Mouse (Mus musculus): ENCODE data around the gene Flt1. TPM values are rescaled to one million over a fixed set of nuclear protein-coding genes. Genes with fewer than 3 reads are reported as not detected.
A peak's percentile ranks its signal among the peaks of the same experiment; 100 is the strongest.

The Flt1 gene
- polyA plus RNA-seq, 1 experiment from 2014 or later, result 9.9 TPM

- Histone ChIP-seq H3K4me1 (no peaks in the 10 kb centered on the region), H3K27me3 (no peaks in the 10 kb centered on the region), H3K9ac (no peak overlapping the region), H3K4me2 (no peak overlapping the region), H3K4me3 (replicated peaks) (no peak overlapping the region), H3K36me3 (replicated peaks) (no peaks in the 10 kb centered on the region), H3K9me3 (no peaks in the 10 kb centered on the region), H3K27ac (no peak overlapping the region)
- ATAC-seq (ENCODE audit: low FRiP score), result no peak
- 86% methylated on average over 9 of the region's 9 CpGs for WGBS
These were observed 141.2 kb downstream of the Flt1 start for GRCm38 (mm10) chr5:147584648-147585047.

GRCm38 (mm10) chr5:147583702-147584298 is 142.0 kb downstream of the Flt1 start:
- no peaks in the 10 kb centered on the region for H3K27me3 ChIP-seq
- no peaks in the 10 kb centered on the region for H3K4me1 ChIP-seq
- H3K4me2 ChIP-seq, result no peak overlapping the region
- 54% methylated on average over 14 of the region's 14 CpGs for WGBS
- H3K9ac ChIP-seq, result no peak overlapping the region
- H3K9me3 ChIP-seq, result no peaks in the 10 kb centered on the region
- no peak for ATAC-seq (ENCODE audit: low FRiP score)
- H3K4me3 ChIP-seq (replicated peaks), result no peak overlapping the region
- H3K27ac ChIP-seq, result no peak overlapping the region
- no peaks in the 10 kb centered on the region for H3K36me3 ChIP-seq (replicated peaks)

GRCm38 (mm10) chr5:147580181-147580580 is 145.6 kb downstream of the Flt1 start:
- Histone ChIP-seq H3K36me3 (replicated peaks) (no peaks in the 10 kb centered on the region), H3K9ac (no peak overlapping the region), H3K4me3 (replicated peaks) (no peak overlapping the region), H3K9me3 (no peaks in the 10 kb centered on the region), H3K27me3 (no peaks in the 10 kb centered on the region), H3K27ac (no peak overlapping the region), H3K4me2 (no peak overlapping the region), H3K4me1 (no peaks in the 10 kb centered on the region)
- ATAC-seq (ENCODE audit: low FRiP score), result no peak
- WGBS, result 91% methylated on average over 13 of the region's 13 CpGs

- 89% methylated on average over 8 of the region's 8 CpGs for WGBS
- no peak overlapping the region for H3K4me2 ChIP-seq
These were observed 146.1 kb downstream of the Flt1 start for GRCm38 (mm10) chr5:147579691-147580090.

GRCm38 (mm10) chr5:147579148-147579547 is 146.7 kb downstream of the Flt1 start:
- H3K9ac ChIP-seq, result no peak overlapping the region
- H3K4me1 ChIP-seq, result no peaks in the 10 kb centered on the region
- H3K4me3 ChIP-seq (replicated peaks), result no peak overlapping the region
- no peaks in the 10 kb centered on the region for H3K27me3 ChIP-seq
- H3K9me3 ChIP-seq, result no peaks in the 10 kb centered on the region
- H3K4me2 ChIP-seq, result no peak overlapping the region
- WGBS, result 88% methylated on average over 7 of the region's 7 CpGs
- H3K27ac ChIP-seq, result no peak overlapping the region
- no peak for ATAC-seq (ENCODE audit: low FRiP score)
- no peaks in the 10 kb centered on the region for H3K36me3 ChIP-seq (replicated peaks)

More at GRCm38 (mm10) chr5:147579691-147580090, 146.1 kb downstream of the Flt1 start:
- H3K36me3 ChIP-seq (replicated peaks), result no peaks in the 10 kb centered on the region
- no peak overlapping the region for H3K9ac ChIP-seq
- no peak overlapping the region for H3K27ac ChIP-seq
- no peaks in the 10 kb centered on the region for H3K27me3 ChIP-seq
- H3K4me3 ChIP-seq (replicated peaks), result no peak overlapping the region
- H3K9me3 ChIP-seq, result no peaks in the 10 kb centered on the region
- ATAC-seq (ENCODE audit: low FRiP score), result no peak
- H3K4me1 ChIP-seq, result no peaks in the 10 kb centered on the region

- Histone ChIP-seq H3K27ac (no peak overlapping the region), H3K4me3 (replicated peaks) (no peak overlapping the region), H3K9ac (no peak overlapping the region), H3K36me3 (replicated peaks) (no peaks in the 10 kb centered on the region), H3K4me1 (no peaks in the 10 kb centered on the region), H3K4me2 (no peak overlapping the region), H3K9me3 (no peaks in the 10 kb centered on the region), H3K27me3 (no peaks in the 10 kb centered on the region)
- ATAC-seq (ENCODE audit: low FRiP score), result no peak
- WGBS, result 85% methylated on average over 6 of the region's 6 CpGs
These were observed 148.8 kb downstream of the Flt1 start for GRCm38 (mm10) chr5:147577003-147577402.

- 66% methylated on average over 8 of the region's 8 CpGs for WGBS
- Histone ChIP-seq H3K9me3 (no peaks in the 10 kb centered on the region), H3K4me1 (no peaks in the 10 kb centered on the region), H3K27me3 (no peaks in the 10 kb centered on the region), H3K4me2 (no peak overlapping the region), H3K36me3 (replicated peaks) (no peaks in the 10 kb centered on the region), H3K27ac (no peak overlapping the region), H3K9ac (no peak overlapping the region), H3K4me3 (replicated peaks) (no peak overlapping the region)
- no peak for ATAC-seq (ENCODE audit: low FRiP score)
These were observed 151.3 kb downstream of the Flt1 start for GRCm38 (mm10) chr5:147574517-147574916.

- H3K27ac ChIP-seq, result no peak overlapping the region
- no peaks in the 10 kb centered on the region for H3K27me3 ChIP-seq
- H3K4me3 ChIP-seq (replicated peaks), result no peak overlapping the region
- 97% methylated on average over 1 of the region's 1 CpGs for WGBS
- H3K9ac ChIP-seq, result no peak overlapping the region
- no peaks in the 10 kb centered on the region for H3K36me3 ChIP-seq (replicated peaks)
- no peak overlapping the region for H3K4me2 ChIP-seq
- no peaks in the 10 kb centered on the region for H3K9me3 ChIP-seq
- no peak for ATAC-seq (ENCODE audit: low FRiP score)
- H3K4me1 ChIP-seq, result no peaks in the 10 kb centered on the region
These were observed 152.3 kb downstream of the Flt1 start for GRCm38 (mm10) chr5:147573555-147573954.

GRCm38 (mm10) chr5:147572695-147573094 is 153.1 kb downstream of the Flt1 start:
- no peaks in the 10 kb centered on the region for H3K9me3 ChIP-seq
- H3K27me3 ChIP-seq, result no peaks in the 10 kb centered on the region
- no peak overlapping the region for H3K9ac ChIP-seq
- WGBS, result 87% methylated on average over 7 of the region's 7 CpGs
- H3K4me2 ChIP-seq, result no peak overlapping the region
- no peak overlapping the region for H3K27ac ChIP-seq
- H3K4me3 ChIP-seq (replicated peaks), result no peak overlapping the region
- no peaks in the 10 kb centered on the region for H3K4me1 ChIP-seq
- no peak for ATAC-seq (ENCODE audit: low FRiP score)
- no peaks in the 10 kb centered on the region for H3K36me3 ChIP-seq (replicated peaks)

- Histone ChIP-seq H3K36me3 (replicated peaks) (no peaks in the 10 kb centered on the region), H3K9ac (no peak overlapping the region)
These were observed 159.5 kb downstream of the Flt1 start for GRCm38 (mm10) chr5:147566335-147566734.

GRCm38 (mm10) chr5:147565444-147565843 is 160.4 kb downstream of the Flt1 start:
- no peak for ATAC-seq (ENCODE audit: low FRiP score)
- Histone ChIP-seq H3K4me3 (replicated peaks) (no peak overlapping the region), H3K9ac (no peak overlapping the region), H3K27me3 (no peaks in the 10 kb centered on the region), H3K4me1 (peaks cover 9% of the 10 kb centered on the region), H3K4me2 (no peak overlapping the region), H3K9me3 (no peaks in the 10 kb centered on the region), H3K27ac (no peak overlapping the region), H3K36me3 (replicated peaks) (no peaks in the 10 kb centered on the region)
- 88% methylated on average over 7 of the region's 7 CpGs for WGBS

More at GRCm38 (mm10) chr5:147566335-147566734, 159.5 kb downstream of the Flt1 start:
- H3K27ac ChIP-seq, result no peak overlapping the region
- H3K4me3 ChIP-seq (replicated peaks), result no peak overlapping the region
- no peak overlapping the region for H3K4me2 ChIP-seq
- no peaks in the 10 kb centered on the region for H3K9me3 ChIP-seq
- no peak for ATAC-seq (ENCODE audit: low FRiP score)
- no peaks in the 10 kb centered on the region for H3K27me3 ChIP-seq
- peaks cover 9% of the 10 kb centered on the region for H3K4me1 ChIP-seq
- 74% methylated on average over 7 of the region's 7 CpGs for WGBS

GRCm38 (mm10) chr5:147564140-147564590 is 161.6 kb downstream of the Flt1 start:
- WGBS, result 24% methylated on average over 16 of the region's 16 CpGs
- ATAC-seq (ENCODE audit: low FRiP score), result no peak
- peak overlapping the region; percentile 33 for H3K4me2 ChIP-seq

GRCm38 (mm10) chr5:147563511-147564139 is 162.2 kb downstream of the Flt1 start:
- Histone ChIP-seq H3K9me3 (no peaks in the 10 kb centered on the region), H3K4me3 (replicated peaks) (0 out of 2 replicates have a peak overlapping the region, but pooled peaks have one; percentile 7), H3K36me3 (replicated peaks) (no peaks in the 10 kb centered on the region), H3K4me1 (peaks cover 9% of the 10 kb centered on the region), H3K4me2 (peak overlapping the region; percentile 33), H3K27me3 (no peaks in the 10 kb centered on the region), H3K27ac (no peak overlapping the region), H3K9ac (no peak overlapping the region)
- WGBS, result 40% methylated on average over 16 of the region's 18 CpGs
- no peak for ATAC-seq (ENCODE audit: low FRiP score)

More at GRCm38 (mm10) chr5:147564140-147564590, 161.6 kb downstream of the Flt1 start:
- Histone ChIP-seq H3K36me3 (replicated peaks) (no peaks in the 10 kb centered on the region), H3K27me3 (no peaks in the 10 kb centered on the region), H3K27ac (no peak overlapping the region), H3K4me3 (replicated peaks) (0 out of 2 replicates have a peak overlapping the region, but pooled peaks have one; percentile 7), H3K4me1 (peaks cover 9% of the 10 kb centered on the region), H3K9me3 (no peaks in the 10 kb centered on the region), H3K9ac (no peak overlapping the region)

Measured in forebrain, embryonic 12.5 days (tissue).